Mouse (Mus musculus) CD4-positive helper T cell, adult 2 months (primary cell): ENCODE measurements around the gene Loxl1.

Experiments
- DNase-seq: peaks from one replicate; pipeline ENCODE4 v3.0.0-alpha.2; 2012; ENCODE audit warnings: low read depth, missing footprints, low spot score

Gene Loxl1

GRCm38 (mm10) chr9:58250322-58250721 lies 62.7 kb downstream of the Loxl1 start:
- no peak for DNase-seq

GRCm38 (mm10) chr9:58249592-58250192 lies 63.3 kb downstream of the Loxl1 start, which contains the start of gene Pml:
Pml (minus strand) TSS chr9:58249786.
- peak; percentile 79 for DNase-seq

GRCm38 (mm10) chr9:58248746-58249413 lies 64.1 kb downstream of the Loxl1 start:
- DNase-seq: no peak

- DNase-seq: peak; percentile 85
These were observed 65.8 kb downstream of the Loxl1 start for GRCm38 (mm10) chr9:58247064-58247759.

GRCm38 (mm10) chr9:58246083-58246591 lies 66.8 kb downstream of the Loxl1 start:
- DNase-seq: no peak

- DNase-seq: no peak
These were observed 69.3 kb downstream of the Loxl1 start for GRCm38 (mm10) chr9:58243696-58244095.

- no peak for DNase-seq
These were observed 70.3 kb downstream of the Loxl1 start for GRCm38 (mm10) chr9:58242696-58243095.

GRCm38 (mm10) chr9:58241780-58242485 lies 71.1 kb downstream of the Loxl1 start:
- no peak for DNase-seq
